Mouse (Mus musculus) lung, adult 18-20 months (tissue): ENCODE results near the gene Gm7361.
"Not testable (repeated sequence)": the region's sequence is repeated elsewhere in the genome, so short reads cannot be mapped to it uniquely, and the experiment has no call there.

Experiments used
- DNase-seq, 2 experiments: peaks; one replicate each; pipeline ENCODE4 v3.0.0; 2022; ENCODE audit warnings: mixed read lengths in 2 of 2

The Gm7361 gene

GRCm38 (mm10) chr5:26257391-26257790, at the start of gene Gm7361:
Gene Gm7361, plus strand, starts transcription at chr5:26257691.
- DNase-seq, result not testable (repeated sequence)

- DNase-seq, result no peak
Observed at GRCm38 (mm10) chr5:26211030-26211429, 46.5 kb upstream of the Gm7361 start.

- no peak for DNase-seq
Observed at GRCm38 (mm10) chr5:26222076-26222475, 35.4 kb upstream of the Gm7361 start.

DNA sequence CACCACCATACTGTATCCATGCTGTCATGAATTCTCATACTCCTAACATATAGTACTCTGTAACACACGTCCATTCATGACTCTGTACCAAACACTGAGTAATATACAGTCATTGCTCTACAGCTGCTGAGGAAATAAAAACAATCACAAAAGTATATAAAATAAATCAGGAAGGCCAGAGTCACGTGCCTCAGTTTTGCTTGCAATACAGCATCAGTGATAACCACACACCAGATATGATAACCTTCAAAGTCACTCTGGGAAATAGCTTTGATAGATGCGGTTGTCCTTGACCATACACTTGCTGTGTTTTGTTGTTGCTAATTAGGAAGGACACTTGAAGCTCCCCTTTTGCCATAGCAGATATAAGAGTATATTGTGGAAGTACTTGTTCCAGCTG, 9.2 kb downstream of the Gm7361 start:
- not testable (repeated sequence) for DNase-seq

- DNase-seq, result no peak
Observed at GRCm38 (mm10) chr5:26280361-26280760, 22.9 kb downstream of the Gm7361 start.

GRCm38 (mm10) chr5:26281717-26282116, 24.2 kb downstream of the Gm7361 start:
- no peak for DNase-seq

GRCm38 (mm10) chr5:26282282-26282681, 24.8 kb downstream of the Gm7361 start:
- peak in 1 of 2 experiments; percentile 8 for DNase-seq

DNA sequence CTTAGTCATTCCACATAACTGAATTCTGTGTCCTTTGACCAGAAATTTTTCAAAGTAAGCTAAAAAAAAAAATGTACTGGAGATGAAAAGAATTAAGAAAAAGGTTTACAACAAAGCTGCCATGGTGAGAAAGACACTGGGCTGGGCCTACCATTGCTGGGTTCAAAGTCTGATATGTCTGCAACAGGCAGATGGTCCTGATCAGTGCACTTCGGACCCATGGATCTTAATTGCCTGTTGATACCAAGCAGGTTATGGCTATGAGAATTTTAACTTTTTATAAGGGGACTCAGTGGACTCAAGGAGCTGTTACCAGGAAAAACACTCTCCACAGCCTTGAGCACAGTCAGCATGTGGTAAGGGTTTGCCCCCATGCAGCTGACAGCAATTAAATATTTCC, 25.9 kb downstream of the Gm7361 start:
- no peak for DNase-seq

DNA sequence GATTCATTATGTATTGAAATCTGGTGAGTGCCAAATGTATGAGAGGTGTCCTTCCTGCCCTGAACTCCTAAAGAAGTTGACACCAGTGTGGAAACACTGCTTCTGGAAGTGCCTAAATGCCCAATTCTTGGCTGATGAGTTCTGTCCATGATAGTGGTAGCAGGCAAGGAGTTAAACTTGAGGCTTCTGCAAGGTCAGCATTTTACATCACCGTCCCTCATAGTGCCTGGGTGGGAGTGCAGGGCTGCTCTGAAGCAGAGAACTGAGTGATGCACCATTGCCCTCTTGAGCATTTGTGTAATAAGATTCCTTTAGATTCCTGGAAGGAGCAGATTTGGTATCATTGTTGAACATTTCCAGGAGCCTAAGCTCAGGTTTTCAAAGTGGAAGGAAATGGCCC, 34.1 kb downstream of the Gm7361 start:
- no peak for DNase-seq

DNA sequence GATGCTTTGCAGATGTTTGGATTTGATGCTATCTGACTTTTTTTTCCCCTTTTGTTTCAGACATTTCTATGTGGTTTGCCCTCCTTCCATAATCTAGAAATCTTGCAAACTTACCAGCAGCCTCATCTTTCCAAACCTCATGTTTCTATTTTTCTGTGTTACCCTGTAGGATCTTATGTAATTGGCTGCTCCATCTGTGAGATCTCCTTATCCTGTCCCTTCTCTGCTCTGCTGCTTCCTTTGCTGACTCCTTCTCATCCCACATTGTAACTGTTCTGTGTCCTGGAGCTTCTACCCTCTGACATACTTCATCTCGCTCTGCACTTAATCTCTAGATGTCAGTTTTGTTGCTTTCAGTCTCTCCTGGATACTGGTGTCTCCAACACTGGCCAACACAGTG, 35.8 kb downstream of the Gm7361 start:
- DNase-seq, result no peak
